Mouse (Mus musculus): ENCODE data around the gene Fndc5. TPM values are rescaled to one million over a fixed set of nuclear protein-coding genes. Genes with fewer than 3 reads are reported as not detected.

Gene Fndc5
- polyA plus RNA-seq, 1 experiment from 2014 or later, result not detected

DNA sequence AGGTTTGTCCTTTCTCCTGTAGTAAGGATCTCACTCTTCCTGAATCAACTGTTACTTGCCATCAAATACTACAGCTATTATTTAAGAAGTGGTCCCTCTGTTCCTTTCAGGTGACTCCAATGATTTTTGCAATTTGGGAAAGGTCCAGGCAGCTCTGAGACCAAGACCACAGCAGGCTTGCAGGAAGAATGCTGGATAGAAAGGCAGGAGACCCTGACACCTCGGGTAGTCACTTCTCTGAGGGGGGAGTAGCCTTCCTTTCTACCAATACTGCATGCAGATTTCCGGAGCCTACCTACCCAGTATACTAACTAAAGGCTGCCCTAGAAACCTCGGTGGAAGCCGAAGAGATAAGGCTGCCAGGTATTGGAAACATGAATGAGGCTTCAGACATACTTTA is 8.6 kb downstream of the Fndc5 start:
- DNase-seq (ENCODE audit: low read depth, low spot score), result no peak
- POLR2A ChIA-PET, result no interaction called here
- H3K27me3 ChIP-seq, result no peaks in the 10 kb centered on the region
- CTCF ChIA-PET, result interaction anchor here (3.2 kb wide), 1 partner anchor 11 kb away, joined by 9 read pairs; no protein-coding TSS in a partner anchor
- TF ChIP-seq CTCF (IDR thresholded peaks at IDR 0.05), result no peak
- in situ Hi-C loops (cut with MboI; ENCODE audit: low pct_unique_long_range_greater_than_20kb), result loop anchor here (25.0 kb wide), 1 partner anchor 317 kb away; the partner anchor contains the start of gene Bsdc1
- ATAC-seq, result no peak

GRCm38 (mm10) chr4:129145943-129146342 is 9.1 kb downstream of the Fndc5 start:
- in situ Hi-C loops (cut with MboI; ENCODE audit: low pct_unique_long_range_greater_than_20kb), result loop anchor here (25.0 kb wide), 1 partner anchor 316 kb away; the partner anchor contains the start of gene Bsdc1
- CTCF ChIA-PET, result interaction anchor here (3.2 kb wide), 1 partner anchor 12 kb away, joined by 9 read pairs; no protein-coding TSS in a partner anchor

DNA sequence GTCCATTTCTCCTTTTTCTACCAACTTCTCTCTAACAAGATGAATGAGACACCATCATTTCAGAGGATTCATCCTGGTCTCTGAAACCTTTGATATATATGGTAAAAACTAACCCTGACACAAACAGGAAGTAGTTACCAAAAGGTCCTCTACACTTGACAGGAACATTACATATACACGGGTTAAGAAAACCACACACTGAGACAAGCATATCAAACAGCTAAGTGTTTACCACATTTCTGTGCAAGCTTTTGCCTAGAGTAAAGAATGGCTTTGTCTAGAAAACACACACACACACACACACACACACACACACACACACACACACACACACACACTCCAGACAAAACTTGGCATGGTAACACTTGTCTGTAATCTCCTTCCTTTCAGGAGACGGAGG is 9.6 kb downstream of the Fndc5 start:
- no peak for TF ChIP-seq CTCF (IDR thresholded peaks at IDR 0.05)
- DNase-seq (ENCODE audit: low read depth, low spot score) (no peak), ATAC-seq (no peak)
- POLR2A ChIA-PET, result no interaction called here
- CTCF ChIA-PET, result interaction anchor here (3.2 kb wide), 1 partner anchor 12 kb away, joined by 9 read pairs; no protein-coding TSS in a partner anchor
- in situ Hi-C loops (cut with MboI; ENCODE audit: low pct_unique_long_range_greater_than_20kb), result loop anchor here (25.0 kb wide), 1 partner anchor 316 kb away; the partner anchor contains the start of gene Bsdc1
- no peaks in the 10 kb centered on the region for H3K27me3 ChIP-seq

More at GRCm38 (mm10) chr4:129145943-129146342, 9.1 kb downstream of the Fndc5 start:
- TF ChIP-seq CTCF (IDR thresholded peaks at IDR 0.05), result no peak
- ATAC-seq (no peak), DNase-seq (ENCODE audit: low read depth, low spot score) (no peak)
- POLR2A ChIA-PET, result no interaction called here
- H3K27me3 ChIP-seq, result no peaks in the 10 kb centered on the region

- in situ Hi-C loops (cut with MboI; ENCODE audit: low pct_unique_long_range_greater_than_20kb), result loop anchor here (25.0 kb wide), 1 partner anchor 315 kb away; the partner anchor contains the start of gene Bsdc1
- CTCF ChIA-PET, result no interaction called here
Observed at GRCm38 (mm10) chr4:129147552-129148103, 10.8 kb downstream of the Fndc5 start.

DNA sequence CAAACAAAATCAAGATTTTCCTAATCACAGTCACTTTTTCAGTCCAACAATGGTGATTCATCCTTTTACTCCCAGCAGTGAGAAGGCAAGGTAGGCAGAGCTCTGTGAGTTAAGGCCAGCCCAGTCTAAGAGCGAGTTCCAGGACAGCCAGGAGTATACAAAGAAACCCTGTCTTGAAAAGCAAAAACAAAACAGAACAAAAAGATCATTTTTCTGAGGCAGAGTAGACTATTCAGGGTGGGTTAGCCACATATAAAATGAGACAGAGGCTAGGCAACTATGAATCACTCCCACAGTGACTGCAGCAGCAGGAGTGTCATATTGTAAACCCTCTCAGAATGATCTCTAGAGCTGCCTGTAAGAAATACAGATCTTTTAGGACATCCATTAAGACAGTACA is 12.5 kb downstream of the Fndc5 start:
- POLR2A ChIA-PET, result no interaction called here

More at GRCm38 (mm10) chr4:129147552-129148103, 10.8 kb downstream of the Fndc5 start:
- POLR2A ChIA-PET, result no interaction called here
- ATAC-seq, result no peak
- H3K27me3 ChIP-seq, result no peaks in the 10 kb centered on the region
- no peak for DNase-seq (ENCODE audit: low read depth, low spot score)
- no peak for TF ChIP-seq CTCF (IDR thresholded peaks at IDR 0.05)

DNA sequence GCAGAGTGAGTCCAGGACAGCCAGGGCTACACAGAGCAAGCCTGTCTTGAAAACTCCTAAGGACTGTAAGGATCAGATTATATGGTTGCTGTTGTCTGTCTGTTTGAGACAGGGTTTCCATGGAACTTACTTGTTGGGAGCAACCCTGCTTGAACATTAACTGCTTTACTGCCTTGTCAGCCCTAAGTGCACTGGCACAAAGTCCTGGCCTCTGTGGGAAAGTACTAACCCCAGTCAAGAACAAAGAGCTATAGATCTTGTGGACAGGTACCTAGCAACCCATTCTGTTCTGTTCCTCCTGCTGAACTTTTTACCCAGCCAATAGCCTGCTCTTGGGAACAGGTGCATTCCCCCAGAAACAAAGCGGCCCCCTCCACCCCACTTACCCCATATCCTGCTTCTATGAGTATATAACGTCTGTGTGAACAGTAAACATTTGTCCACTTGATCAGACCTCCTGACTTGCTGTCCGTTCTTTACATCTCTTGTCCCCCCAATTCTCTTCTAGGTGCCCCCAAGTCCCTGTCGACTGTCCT is 14.5 kb downstream of the Fndc5 start:
- DNase-seq (ENCODE audit: low read depth, low spot score), result no peak
- no peak for ATAC-seq
- no peaks in the 10 kb centered on the region for H3K27me3 ChIP-seq
- CTCF ChIA-PET, result interaction anchor here (1.2 kb wide), 1 partner anchor 11 kb away, joined by 4 read pairs; no protein-coding TSS in a partner anchor
- POLR2A ChIA-PET, result no interaction called here
- TF ChIP-seq CTCF (IDR thresholded peaks at IDR 0.05), result no peak
- in situ Hi-C loops (cut with MboI; ENCODE audit: low pct_unique_long_range_greater_than_20kb), result no loop called here

More for the DNA sequence above, 12.5 kb downstream of the Fndc5 start:
- no peaks in the 10 kb centered on the region for H3K27me3 ChIP-seq
- no peak for ATAC-seq
- no peak for TF ChIP-seq CTCF (IDR thresholded peaks at IDR 0.05)
- DNase-seq (ENCODE audit: low read depth, low spot score), result no peak
- in situ Hi-C loops (cut with MboI; ENCODE audit: low pct_unique_long_range_greater_than_20kb), result loop anchor here (25.0 kb wide), 1 partner anchor 313 kb away; the partner anchor contains the start of gene Bsdc1
- CTCF ChIA-PET, result no interaction called here

- TF ChIP-seq CTCF (IDR thresholded peaks at IDR 0.05), result no peak
- ChIA-PET CTCF (no interaction called here), POLR2A (no interaction called here)
- ATAC-seq (no peak), DNase-seq (ENCODE audit: low read depth, low spot score) (no peak)
- H3K27me3 ChIP-seq, result no peaks in the 10 kb centered on the region
- in situ Hi-C loops (cut with MboI; ENCODE audit: low pct_unique_long_range_greater_than_20kb), result no loop called here
Observed at GRCm38 (mm10) chr4:129157541-129157940, 20.7 kb downstream of the Fndc5 start.

GRCm38 (mm10) chr4:129158549-129158948 is 21.8 kb downstream of the Fndc5 start:
- TF ChIP-seq CTCF (IDR thresholded peaks at IDR 0.05), result no peak
- DNase-seq (ENCODE audit: low read depth, low spot score), result no peak
- POLR2A ChIA-PET, result no interaction called here
- CTCF ChIA-PET, result no interaction called here
- no peaks in the 10 kb centered on the region for H3K27me3 ChIP-seq
- in situ Hi-C loops (cut with MboI; ENCODE audit: low pct_unique_long_range_greater_than_20kb), result no loop called here
- ATAC-seq, result no peak

GRCm38 (mm10) chr4:129161076-129161475 is 24.3 kb downstream of the Fndc5 start:
- in situ Hi-C loops (cut with MboI; ENCODE audit: low pct_unique_long_range_greater_than_20kb), result no loop called here
- H3K27me3 ChIP-seq, result no peaks in the 10 kb centered on the region
- TF ChIP-seq CTCF (IDR thresholded peaks at IDR 0.05), result no peak
- no peak for ATAC-seq
- DNase-seq (ENCODE audit: low read depth, low spot score), result no peak
- ChIA-PET POLR2A (no interaction called here), CTCF (interaction anchor here (1.3 kb wide), 1 partner anchor 21 kb away, joined by 4 read pairs; no protein-coding TSS in a partner anchor)

GRCm38 (mm10) chr4:129161581-129162255 is 24.9 kb downstream of the Fndc5 start:
- CTCF ChIA-PET, result interaction anchor here (1.3 kb wide), 1 partner anchor 22 kb away, joined by 4 read pairs; no protein-coding TSS in a partner anchor
- no peak for DNase-seq (ENCODE audit: low read depth, low spot score)
- in situ Hi-C loops (cut with MboI; ENCODE audit: low pct_unique_long_range_greater_than_20kb), result no loop called here
- TF ChIP-seq CTCF (IDR thresholded peaks at IDR 0.05), result no peak
- ATAC-seq, result no peak
- POLR2A ChIA-PET, result no interaction called here
- H3K27me3 ChIP-seq, result no peaks in the 10 kb centered on the region

GRCm38 (mm10) chr4:129172529-129172928 is 35.7 kb downstream of the Fndc5 start:
- in situ Hi-C loops (cut with MboI; ENCODE audit: low pct_unique_long_range_greater_than_20kb), result no loop called here
- no peak for DNase-seq (ENCODE audit: low read depth, low spot score)
- peak; percentile 28 for TF ChIP-seq CTCF (IDR thresholded peaks at IDR 0.05)
- no peak for ATAC-seq
- H3K27me3 ChIP-seq, result no peaks in the 10 kb centered on the region
- ChIA-PET POLR2A (no interaction called here), CTCF (no interaction called here)

All from Patski (cell line).